Mouse (Mus musculus) CH12.LX (cell line): ENCODE measurements at regions not wholly inside any gene's neighbourhood (a gene's known extent, or its start where the extent isn't known, plus 50 kb on each side); places are given as distances from the start of the nearest gene placed in this dataset.
A peak's percentile ranks its signal among the peaks of the same experiment; 100 is the strongest.

Source experiments
- DNase-seq: peaks from one replicate; pipeline ENCODE4 v3.0.0-alpha.2; 2013; ENCODE audit errors: extremely low read depth
- H3K27ac ChIP-seq: 2 replicates; pipeline ENCODE4 v1.5.1; 2012; ENCODE audit warnings: low read depth, mild to moderate bottlenecking, control low read depth, moderate library complexity; ENCODE audit not compliant: insufficient read depth
- H3K27me3 ChIP-seq: replicated peaks from 2 replicates; pipeline ENCODE3; 2012; ENCODE audit warnings: inconsistent platforms
- H3K36me3 ChIP-seq, 2 experiments: replicated peaks in 1 of 2; 2 replicates each; pipeline versions ENCODE3 to v1.6.1; 2012; ENCODE audit warnings: inconsistent platforms in 1 of 2, low read length in 1 of 2, mild to moderate bottlenecking in 1 of 2, mixed read lengths in 1 of 2, moderate library complexity in 1 of 2; ENCODE audit not compliant: control insufficient read depth in 1 of 2, insufficient read depth in 1 of 2
- H3K4me1 ChIP-seq, 2 experiments: 2 replicates each; pipeline ENCODE4 v1.6.1; 2012; ENCODE audit warnings: inconsistent platforms in 1 of 2, moderate library complexity in 1 of 2; ENCODE audit not compliant: insufficient read depth in 2 of 2, control insufficient read depth in 1 of 2
- H3K4me2 ChIP-seq: 2 replicates; pipeline ENCODE4 v1.6.1; 2012; ENCODE audit warnings: low read depth, mild to moderate bottlenecking, control low read depth; ENCODE audit not compliant: poor library complexity, insufficient read depth, severe bottlenecking
- H3K4me3 ChIP-seq, 3 experiments: fragments of 150-350 bp in 1 of 3; sonication (generic) in 1 of 3; replicated peaks in 1 of 3; 2 replicates each; pipeline versions ENCODE3 to v1.5.1; 2011 to 2012; ENCODE audit warnings: low read depth in 2 of 3, low read length in 2 of 3, mild to moderate bottlenecking in 2 of 3, moderate library complexity in 2 of 3, control low read depth in 1 of 3, improper control_type of control experiment in 1 of 3, inconsistent platforms in 1 of 3, mixed read lengths in 1 of 3; ENCODE audit not compliant: poor library complexity in 1 of 3
- H3K79me2 ChIP-seq: replicated peaks from 2 replicates; pipeline ENCODE4 v1.6.1; 2012; ENCODE audit warnings: mild to moderate bottlenecking, moderate library complexity; ENCODE audit not compliant: control insufficient read depth, poor library complexity, insufficient read depth, severe bottlenecking; ENCODE audit errors: extremely low read depth
- H3K9ac ChIP-seq: 2 replicates; pipeline ENCODE4 v1.6.1; 2012; ENCODE audit warnings: low read depth, mild to moderate bottlenecking, control low read depth, moderate library complexity; ENCODE audit not compliant: insufficient read depth
- H3K9me3 ChIP-seq: replicated peaks from 2 replicates; pipeline ENCODE3; 2012; ENCODE audit warnings: low read length, inconsistent platforms, mixed read lengths
- BHLHE40 ChIP-seq: IDR thresholded peaks from 2 replicates; pipeline ENCODE4 v1.6.1; 2011; ENCODE audit warnings: mild to moderate bottlenecking, low read depth, low read length, improper control_type of control experiment
- ELF1 ChIP-seq: IDR thresholded peaks from 2 replicates; pipeline ENCODE4 v1.6.1; 2014; ENCODE audit warnings: low read depth, mild to moderate bottlenecking, inconsistent platforms, low read length, improper control_type of control experiment
- EP300 ChIP-seq: IDR thresholded peaks from 2 replicates; pipeline ENCODE4 v1.6.1; 2011; ENCODE audit warnings: low read length, improper control_type of control experiment
- IRF4 ChIP-seq: IDR thresholded peaks from 2 replicates; pipeline ENCODE4 v1.6.1; 2014; ENCODE audit warnings: low read depth, mild to moderate bottlenecking, inconsistent platforms, low read length, improper control_type of control experiment
- JUN ChIP-seq: IDR thresholded peaks from 2 replicates; pipeline ENCODE4 v1.6.1; 2011; ENCODE audit warnings: low read depth, mild to moderate bottlenecking, low read length, improper control_type of control experiment, moderate library complexity; ENCODE audit not compliant: insufficient read depth
- JUND ChIP-seq: conservative IDR thresholded peaks from 2 replicates; pipeline ENCODE4 v1.6.1; 2011; ENCODE audit warnings: low read depth, low read length, improper control_type of control experiment
- MAFK ChIP-seq: IDR thresholded peaks from 2 replicates; pipeline ENCODE4 v1.6.1; 2011; ENCODE audit warnings: low read length, improper control_type of control experiment; ENCODE audit not compliant: insufficient replicate concordance
- MAX ChIP-seq: IDR thresholded peaks from 2 replicates; pipeline ENCODE4 v1.6.1; 2011; ENCODE audit warnings: low read length, improper control_type of control experiment
- MAZ ChIP-seq: IDR thresholded peaks from 2 replicates; pipeline ENCODE4 v1.6.1; 2012; ENCODE audit warnings: low read depth, mild to moderate bottlenecking, inconsistent platforms, low read length, improper control_type of control experiment, moderate library complexity
- MEF2A ChIP-seq: IDR thresholded peaks from 2 replicates; pipeline ENCODE4 v1.6.1; 2014; ENCODE audit warnings: low read depth, mild to moderate bottlenecking, inconsistent platforms, low read length, improper control_type of control experiment, borderline replicate concordance
- MYC ChIP-seq: IDR thresholded peaks from 2 replicates; pipeline ENCODE4 v1.6.1; 2011; ENCODE audit warnings: low read depth, mild to moderate bottlenecking, improper control_type of control experiment, low read length
- NRF1 ChIP-seq: IDR thresholded peaks from 2 replicates; pipeline ENCODE4 v1.6.1; 2014; ENCODE audit warnings: low read depth, mild to moderate bottlenecking, inconsistent platforms, low read length, improper control_type of control experiment, moderate library complexity
- RCOR1 ChIP-seq: conservative IDR thresholded peaks from 2 replicates; pipeline ENCODE4 v1.6.1; 2012; ENCODE audit warnings: low read depth, mild to moderate bottlenecking, inconsistent platforms, low read length, improper control_type of control experiment
- SIN3A ChIP-seq: IDR thresholded peaks from 2 replicates; pipeline ENCODE4 v1.6.1; 2012; ENCODE audit warnings: low read length, improper control_type of control experiment, inconsistent platforms
- SMC3 ChIP-seq: IDR thresholded peaks from 2 replicates; pipeline ENCODE4 v1.6.1; 2011; ENCODE audit warnings: low read depth, low read length, improper control_type of control experiment
- TCF12 ChIP-seq: IDR thresholded peaks from 2 replicates; pipeline ENCODE4 v1.6.1; 2014; ENCODE audit warnings: low read depth, mild to moderate bottlenecking, inconsistent platforms, low read length, improper control_type of control experiment
- UBTF ChIP-seq: IDR thresholded peaks from 2 replicates; pipeline ENCODE4 v1.6.1; 2012; ENCODE audit warnings: low read depth, mild to moderate bottlenecking, inconsistent platforms, low read length, improper control_type of control experiment, moderate library complexity
- USF2 ChIP-seq: conservative IDR thresholded peaks from 2 replicates; pipeline ENCODE4 v1.6.1; 2011; ENCODE audit warnings: low read depth, low read length, improper control_type of control experiment
- ZC3H11A ChIP-seq: IDR thresholded peaks from 2 replicates; pipeline ENCODE4 v1.6.1; 2012; ENCODE audit warnings: low read depth, mild to moderate bottlenecking, inconsistent platforms, low read length, improper control_type of control experiment
- ZNF384 ChIP-seq: IDR thresholded peaks from 2 replicates; pipeline ENCODE4 v1.6.1; 2012; ENCODE audit warnings: low read depth, low read length, improper control_type of control experiment, inconsistent platforms
- dilution Hi-C: fragments of 300-500 bp; cut with MboI; formaldehyde crosslinking; loops from 2 replicates; pipeline ENCODE4 v1.14.3; 2020; ENCODE audit warnings: low sequenced_read_pairs; ENCODE audit not compliant: extremely low pct_unique_long_range_greater_than_20kb, extremely low pct_ligation_motif_present
- in situ Hi-C: fragments of 300-500 bp; cut with MboI; formaldehyde crosslinking; loops from 3 replicates; pipeline ENCODE4 v1.14.3; 2019; ENCODE audit warnings: low sequenced_read_pairs, low pct_ligation_motif_present, low pct_unique_long_range_greater_than_20kb, mixed read lengths

GRCm38 (mm10) chr13:90229106-90229505, 139.7 kb upstream of the Xrcc4 start:
- H3K27me3 ChIP-seq = no peaks in the 10 kb centered on the region
- no peak overlapping the region for H3K4me2 ChIP-seq
- no peaks in the 10 kb centered on the region for H3K9me3 ChIP-seq
- no peak for DNase-seq
- H3K79me2 ChIP-seq = no peaks in the 10 kb centered on the region
- dilution Hi-C loops = no loop called here
- no peak for TF ChIP-seq MEF2A
- no peak for TF ChIP-seq NRF1
- TF ChIP-seq USF2 = no peak
- no peak for TF ChIP-seq UBTF
- TF ChIP-seq JUN = no peak
- TF ChIP-seq MAX = no peak
- no peak for TF ChIP-seq SMC3
- no peak for TF ChIP-seq SIN3A
- TF ChIP-seq JUND = no peak
- TF ChIP-seq TCF12 = no peak
- TF ChIP-seq MYC = no peak
- TF ChIP-seq ZC3H11A = no peak
- TF ChIP-seq, all 38 proteins: peak for 0
- no peaks in the 10 kb centered on the region for H3K36me3 ChIP-seq
- H3K27ac ChIP-seq = no peak overlapping the region
- peaks cover 0 to 7% of the 10 kb centered on the region in 2 experiments; a peak in 2 of 4 replicates for H3K4me1 ChIP-seq
- in situ Hi-C loops = no loop called here
- H3K4me3 ChIP-seq = no peak overlapping the region
- no peak overlapping the region for H3K9ac ChIP-seq

GRCm38 (mm10) chr13:90226212-90226611, 136.8 kb upstream of the Xrcc4 start:
- Histone ChIP-seq H3K9me3 (no peaks in the 10 kb centered on the region), H3K36me3 (no peaks in the 10 kb centered on the region), H3K27me3 (no peaks in the 10 kb centered on the region), H3K79me2 (no peaks in the 10 kb centered on the region), H3K4me2 (no peak overlapping the region), H3K4me3 (no peak overlapping the region), H3K27ac (no peak overlapping the region), H3K4me1 (peaks cover 0 to 7% of the 10 kb centered on the region in 2 experiments; a peak in 2 of 4 replicates), H3K9ac (no peak overlapping the region)
- DNase-seq = peak; percentile 53
- in situ Hi-C loops = no loop called here
- TF ChIP-seq MYC = no peak
- TF ChIP-seq ZC3H11A = no peak
- no peak for TF ChIP-seq BHLHE40
- TF ChIP-seq MAZ = no peak
- TF ChIP-seq IRF4 = no peak
- no peak for TF ChIP-seq JUN
- TF ChIP-seq NRF1 = no peak
- TF ChIP-seq MAFK = no peak
- TF ChIP-seq EP300 = no peak
- TF ChIP-seq SMC3 = no peak
- no peak for TF ChIP-seq ZNF384
- no peak for TF ChIP-seq ELF1
- TF ChIP-seq RCOR1 = no peak
- dilution Hi-C loops = no loop called here
